Mouse (Mus musculus) layer of hippocampus, adult 8-10 months (tissue): Measurements from ENCODE around the gene Cnot2. TPM values are rescaled to one million over a fixed set of nuclear protein-coding genes. Genes with fewer than 3 reads are reported as not detected.

ENCODE experiments used
- microRNA-seq, 2 experiments: library from miRNA; unstranded; fragments of <30 nt; microRNA quantifications; one replicate each; pipeline ENCODE4 v1.2.0; 2022
- total RNA-seq, 4 experiments: library from RNA; stranded (reverse); gene quantifications; 2 replicates each; pipeline ENCODE4 v1.2.4; 2022

Gene Cnot2
- total RNA-seq, 4 experiments from 2014 or later = 63.9 to 92.1 (median 72.4) TPM

Small RNA genes lying within 50 kb of the gene (microRNA-seq; reads per million reads assigned to microRNA genes)
- 0 reads per million in 2 experiments for gene Gm25190

Other genes with a start within 250 kb of the Cnot2 start
- 10 to 100 TPM; 60.0 to 68.5 (median 66.1) TPM for gene Kcnmb4, start 107.6 kb downstream of the Cnot2 start, total RNA-seq